Mouse (Mus musculus): Measurements from ENCODE around the gene Tial1. TPM values are rescaled to one million over a fixed set of nuclear protein-coding genes. Genes with fewer than 3 reads are reported as not detected.

The Tial1 gene
- polyA plus RNA-seq, 1 experiment from 2014 or later, result 22.4 TPM

GRCm38 (mm10) chr7:128439251-128439650, 22.3 kb downstream of the Tial1 start:
- 93% methylated on average over 6 of the region's 6 CpGs for WGBS
- 0 out of 2 replicates have a peak, but pooled peaks cover 3% of the 10 kb centered on the region for H3K9me3 ChIP-seq
- H3K4me1 ChIP-seq (replicated peaks), result no peaks in the 10 kb centered on the region
- no peaks in the 10 kb centered on the region for H3K27me3 ChIP-seq (ENCODE audit: insufficient read depth, poor library complexity, severe bottlenecking)
- H3K27ac ChIP-seq, result no peak overlapping the region
- no peak for DNase-seq (ENCODE audit: low spot score)
- H3K36me3 ChIP-seq, result peaks cover 52% of the 10 kb centered on the region
- H3K4me3 ChIP-seq, result no peak overlapping the region

- no peak for DNase-seq (ENCODE audit: low spot score)
- Histone ChIP-seq H3K27ac (no peak overlapping the region), H3K4me3 (no peak overlapping the region), H3K27me3 (ENCODE audit: insufficient read depth, poor library complexity, severe bottlenecking) (no peaks in the 10 kb centered on the region), H3K36me3 (peaks cover 40% of the 10 kb centered on the region), H3K9me3 (0 out of 2 replicates have a peak, but pooled peaks cover 3% of the 10 kb centered on the region), H3K4me1 (replicated peaks) (no peaks in the 10 kb centered on the region)
Measured at GRCm38 (mm10) chr7:128438131-128438530, 23.4 kb downstream of the Tial1 start.

GRCm38 (mm10) chr7:128433213-128433612, 28.3 kb downstream of the Tial1 start:
- DNase-seq (ENCODE audit: low spot score), result no peak

GRCm38 (mm10) chr7:128432574-128432973, 28.9 kb downstream of the Tial1 start:
- no peak overlapping the region for H3K4me3 ChIP-seq
- DNase-seq (ENCODE audit: low spot score), result no peak
- H3K36me3 ChIP-seq, result 0 out of 2 replicates have a peak, but pooled peaks cover 4% of the 10 kb centered on the region
- 73% methylated on average over 10 of the region's 10 CpGs for WGBS
- no peak overlapping the region for H3K27ac ChIP-seq
- H3K27me3 ChIP-seq (ENCODE audit: insufficient read depth, poor library complexity, severe bottlenecking), result no peaks in the 10 kb centered on the region
- H3K4me1 ChIP-seq (replicated peaks), result no peaks in the 10 kb centered on the region
- H3K9me3 ChIP-seq, result 0 out of 2 replicates have a peak, but pooled peaks cover 3% of the 10 kb centered on the region

More at GRCm38 (mm10) chr7:128433213-128433612, 28.3 kb downstream of the Tial1 start:
- no peaks in the 10 kb centered on the region for H3K27me3 ChIP-seq (ENCODE audit: insufficient read depth, poor library complexity, severe bottlenecking)
- H3K9me3 ChIP-seq, result 0 out of 2 replicates have a peak, but pooled peaks cover 3% of the 10 kb centered on the region
- 0 out of 2 replicates have a peak, but pooled peaks cover 4% of the 10 kb centered on the region for H3K36me3 ChIP-seq
- H3K27ac ChIP-seq, result no peak overlapping the region
- H3K4me1 ChIP-seq (replicated peaks), result no peaks in the 10 kb centered on the region
- no peak overlapping the region for H3K4me3 ChIP-seq
- 59% methylated on average over 1 of the region's 1 CpGs for WGBS

GRCm38 (mm10) chr7:128422491-128422890, 39.0 kb downstream of the Tial1 start:
- Histone ChIP-seq H3K27ac (no peak overlapping the region), H3K9me3 (no peaks in the 10 kb centered on the region), H3K36me3 (no peaks in the 10 kb centered on the region), H3K4me1 (replicated peaks) (peaks cover 21% of the 10 kb centered on the region), H3K4me3 (no peak overlapping the region), H3K27me3 (ENCODE audit: insufficient read depth, poor library complexity, severe bottlenecking) (peaks cover 52% of the 10 kb centered on the region)
- 78% methylated on average over 3 of the region's 3 CpGs for WGBS
- no peak for DNase-seq (ENCODE audit: low spot score)

- H3K4me1 ChIP-seq (replicated peaks), result peaks cover 28% of the 10 kb centered on the region
Measured at GRCm38 (mm10) chr7:128421701-128422100, 39.8 kb downstream of the Tial1 start.

GRCm38 (mm10) chr7:128419690-128420089, 41.8 kb downstream of the Tial1 start:
- Histone ChIP-seq H3K36me3 (no peaks in the 10 kb centered on the region), H3K27ac (no peak overlapping the region), H3K4me1 (replicated peaks) (peaks cover 28% of the 10 kb centered on the region), H3K4me3 (no peak overlapping the region; the same call in 1 of the 2 replicates), H3K27me3 (ENCODE audit: insufficient read depth, poor library complexity, severe bottlenecking) (peaks cover 80% of the 10 kb centered on the region), H3K9me3 (no peaks in the 10 kb centered on the region)
- 8% methylated on average over 9 of the region's 9 CpGs for WGBS
- DNase-seq (ENCODE audit: low spot score), result no peak

More at GRCm38 (mm10) chr7:128421701-128422100, 39.8 kb downstream of the Tial1 start:
- Histone ChIP-seq H3K36me3 (no peaks in the 10 kb centered on the region), H3K27me3 (ENCODE audit: insufficient read depth, poor library complexity, severe bottlenecking) (peaks cover 60% of the 10 kb centered on the region), H3K27ac (no peak overlapping the region), H3K4me3 (no peak overlapping the region), H3K9me3 (no peaks in the 10 kb centered on the region)
- 87% methylated on average over 7 of the region's 7 CpGs for WGBS
- DNase-seq (ENCODE audit: low spot score), result no peak

GRCm38 (mm10) chr7:128417930-128418779, 43.4 kb downstream of the Tial1 start, which contains the start of gene Rgs10:
Rgs10 (minus strand) TSS chr7:128418758.
- no peaks in the 10 kb centered on the region for H3K36me3 ChIP-seq
- H3K27me3 ChIP-seq (ENCODE audit: insufficient read depth, poor library complexity, severe bottlenecking), result peaks cover 87% of the 10 kb centered on the region
- peak; percentile 73 for DNase-seq (ENCODE audit: low spot score)
- H3K9me3 ChIP-seq, result no peaks in the 10 kb centered on the region
- peaks cover 28% of the 10 kb centered on the region for H3K4me1 ChIP-seq (replicated peaks)
- under 1% methylated on average over 95 of the region's 102 CpGs for WGBS
- peak within 1 kb of the TSS; percentile 79 for H3K4me3 ChIP-seq
- peak within 1 kb of the TSS; percentile 73 for H3K27ac ChIP-seq

GRCm38 (mm10) chr7:128417226-128417929, 44.1 kb downstream of the Tial1 start:
- Histone ChIP-seq H3K9me3 (no peaks in the 10 kb centered on the region), H3K4me3 (peak overlapping the region; percentile 79), H3K27ac (peak overlapping the region; percentile 73), H3K27me3 (ENCODE audit: insufficient read depth, poor library complexity, severe bottlenecking) (peaks cover 85% of the 10 kb centered on the region), H3K4me1 (replicated peaks) (peaks cover 28% of the 10 kb centered on the region), H3K36me3 (no peaks in the 10 kb centered on the region)
- no peak for DNase-seq (ENCODE audit: low spot score)
- 4% methylated on average over 32 of the region's 32 CpGs for WGBS

GRCm38 (mm10) chr7:128416664-128417063, 44.9 kb downstream of the Tial1 start:
- no peaks in the 10 kb centered on the region for H3K36me3 ChIP-seq
- H3K9me3 ChIP-seq, result no peaks in the 10 kb centered on the region
- no peak for DNase-seq (ENCODE audit: low spot score)
- H3K4me1 ChIP-seq (replicated peaks), result peaks cover 28% of the 10 kb centered on the region
- H3K4me3 ChIP-seq, result no peak overlapping the region; the same call in 1 of the 2 replicates
- H3K27me3 ChIP-seq (ENCODE audit: insufficient read depth, poor library complexity, severe bottlenecking), result peaks cover 78% of the 10 kb centered on the region
- no peak overlapping the region for H3K27ac ChIP-seq
- WGBS, result 62% methylated on average over 6 of the region's 6 CpGs

GRCm38 (mm10) chr7:128414433-128414832, 47.1 kb downstream of the Tial1 start:
- H3K9me3 ChIP-seq, result no peaks in the 10 kb centered on the region
- whole genome bisulfite sequencing, result 65% methylated on average over 8 of the region's 8 CpGs
- H3K36me3 ChIP-seq, result no peaks in the 10 kb centered on the region
- H3K4me3 ChIP-seq, result no peak overlapping the region
- H3K4me1 ChIP-seq (replicated peaks), result peaks cover 25% of the 10 kb centered on the region
- DNase-seq (ENCODE audit: low spot score), result no peak
- H3K27ac ChIP-seq, result no peak overlapping the region
- H3K27me3 ChIP-seq (ENCODE audit: insufficient read depth, poor library complexity, severe bottlenecking), result peaks cover 57% of the 10 kb centered on the region

GRCm38 (mm10) chr7:128412071-128412833, 49.3 kb downstream of the Tial1 start:
- WGBS, result 75% methylated on average over 10 of the region's 10 CpGs
- H3K36me3 ChIP-seq, result no peaks in the 10 kb centered on the region
- peaks cover 36% of the 10 kb centered on the region for H3K27me3 ChIP-seq (ENCODE audit: insufficient read depth, poor library complexity, severe bottlenecking)
- H3K4me3 ChIP-seq, result no peak overlapping the region
- H3K4me1 ChIP-seq (replicated peaks), result peaks cover 4% of the 10 kb centered on the region
- H3K9me3 ChIP-seq, result 0 out of 2 replicates have a peak, but pooled peaks cover 3% of the 10 kb centered on the region
- H3K27ac ChIP-seq, result no peak overlapping the region
- DNase-seq (ENCODE audit: low spot score), result no peak
